Mouse (Mus musculus): ENCODE data around the gene Tek. TPM values are rescaled to one million over a fixed set of nuclear protein-coding genes. Genes with fewer than 3 reads are reported as not detected.
"Not testable (repeated sequence)": the region's sequence is repeated elsewhere in the genome, so short reads cannot be mapped to it uniquely, and the experiment has no call there.

The Tek gene
- total RNA-seq (2014; rRNA removed; ENCODE audit: low replicate concordance) (36.4 and 40.0 TPM in 2 replicates), polyA plus RNA-seq (2015; fragmentation: Nextera tagmentation; extraction: Ambion mirVana) (27.1 and 27.7 TPM in 2 replicates)

- H3K4me3 ChIP-seq (ENCODE audit: low read depth, low read length) = peak within 1 kb of the TSS; percentile 52
- no peaks in the 10 kb centered on the region for H3K36me3 ChIP-seq (replicated peaks; ENCODE audit: control insufficient read depth, insufficient read depth, low read length)
- no peaks in the 10 kb centered on the region for H3K27me3 ChIP-seq (ENCODE audit: control insufficient read depth, insufficient read depth, low read length)
- peak within 1 kb of the TSS; percentile 83 for H3K27ac ChIP-seq (ENCODE audit: low read depth)
- peak within 1 kb of the TSS; percentile 56 for H3K9ac ChIP-seq (replicated peaks; ENCODE audit: low read depth, low read length)
- DNase-seq (ENCODE audit: low spot score) (no peak), ATAC-seq (ENCODE audit: insufficient read depth, low read depth) (peak; percentile 71)
- TF ChIP-seq EP300 (IDR thresholded peaks at IDR 0.05; ENCODE audit: low read depth) = no peak
- no peak for TF ChIP-seq CTCF (IDR thresholded peaks at IDR 0.05; ENCODE audit: low read depth)
- peaks cover 8% of the 10 kb centered on the region; the same call in 1 of the 2 replicates for H3K4me1 ChIP-seq (ENCODE audit: control insufficient read depth, insufficient read depth)
- 28% methylated on average over 16 of the region's 16 CpGs for WGBS
- H3K4me2 ChIP-seq (ENCODE audit: low read depth, low read length) = peak within 1 kb of the TSS; percentile 57
- H3K9me3 ChIP-seq (replicated peaks; ENCODE audit: control insufficient read depth, low read length) = no peaks in the 10 kb centered on the region
These were observed at the start of gene Tek for GRCm38 (mm10) chr4:94738838-94739731. Tek (plus strand) TSS chr4:94739289.

GRCm38 (mm10) chr4:94689804-94690203 is 49.3 kb upstream of the Tek start:
- WGBS = 82% methylated on average over 1 of the region's 2 CpGs
- not testable (repeated sequence) for H3K27ac ChIP-seq (ENCODE audit: low read depth); H3K9ac ChIP-seq (replicated peaks; ENCODE audit: low read depth, low read length); H3K9me3 ChIP-seq (replicated peaks; ENCODE audit: control insufficient read depth, low read length); H3K4me2 ChIP-seq (ENCODE audit: low read depth, low read length); H3K4me1 ChIP-seq (ENCODE audit: control insufficient read depth, insufficient read depth); ATAC-seq (ENCODE audit: insufficient read depth, low read depth); H3K4me3 ChIP-seq (ENCODE audit: low read depth, low read length); DNase-seq (ENCODE audit: low spot score); H3K36me3 ChIP-seq (replicated peaks; ENCODE audit: control insufficient read depth, insufficient read depth, low read length); H3K27me3 ChIP-seq (ENCODE audit: control insufficient read depth, insufficient read depth, low read length)

- H3K4me1 ChIP-seq (ENCODE audit: control insufficient read depth, insufficient read depth) = no peaks in the 10 kb centered on the region
- H3K9me3 ChIP-seq (replicated peaks; ENCODE audit: control insufficient read depth, low read length) = no peaks in the 10 kb centered on the region
- no peak overlapping the region for H3K27ac ChIP-seq (ENCODE audit: low read depth)
- TF ChIP-seq EP300 (IDR thresholded peaks at IDR 0.05; ENCODE audit: low read depth) = 0 out of 2 replicates have a peak, but pooled peaks have one; percentile 27
- no peak for TF ChIP-seq CTCF (IDR thresholded peaks at IDR 0.05; ENCODE audit: low read depth)
- no peak overlapping the region for H3K4me3 ChIP-seq (ENCODE audit: low read depth, low read length)
- ATAC-seq (ENCODE audit: insufficient read depth, low read depth) (no peak), DNase-seq (ENCODE audit: low spot score) (no peak)
- H3K36me3 ChIP-seq (replicated peaks; ENCODE audit: control insufficient read depth, insufficient read depth, low read length) = peaks cover 9% of the 10 kb centered on the region; the same call in 1 of the 2 replicates
- H3K9ac ChIP-seq (replicated peaks; ENCODE audit: low read depth, low read length) = no peak overlapping the region
- H3K27me3 ChIP-seq (ENCODE audit: control insufficient read depth, insufficient read depth, low read length) = no peaks in the 10 kb centered on the region
- whole genome bisulfite sequencing = 52% methylated on average over 4 of the region's 4 CpGs
- no peak overlapping the region for H3K4me2 ChIP-seq (ENCODE audit: low read depth, low read length)
These were observed 48.0 kb upstream of the Tek start for GRCm38 (mm10) chr4:94691078-94691477.

- no peak for ATAC-seq (ENCODE audit: insufficient read depth, low read depth)
- no peak overlapping the region for H3K4me2 ChIP-seq (ENCODE audit: low read depth, low read length)
These were observed 46.9 kb upstream of the Tek start for GRCm38 (mm10) chr4:94692175-94692574.

GRCm38 (mm10) chr4:94696368-94696767 is 42.7 kb upstream of the Tek start:
- no peak overlapping the region for H3K4me3 ChIP-seq (ENCODE audit: low read depth, low read length)
- WGBS = 41% methylated on average over 3 of the region's 3 CpGs
- no peaks in the 10 kb centered on the region for H3K9me3 ChIP-seq (replicated peaks; ENCODE audit: control insufficient read depth, low read length)
- no peaks in the 10 kb centered on the region for H3K36me3 ChIP-seq (replicated peaks; ENCODE audit: control insufficient read depth, insufficient read depth, low read length)
- TF ChIP-seq EP300 (IDR thresholded peaks at IDR 0.05; ENCODE audit: low read depth) (no peak), CTCF (IDR thresholded peaks at IDR 0.05; ENCODE audit: low read depth) (no peak)
- H3K9ac ChIP-seq (replicated peaks; ENCODE audit: low read depth, low read length) = no peak overlapping the region
- H3K27ac ChIP-seq (ENCODE audit: low read depth) = no peak overlapping the region
- H3K27me3 ChIP-seq (ENCODE audit: control insufficient read depth, insufficient read depth, low read length) = no peaks in the 10 kb centered on the region
- DNase-seq (ENCODE audit: low spot score) (no peak), ATAC-seq (ENCODE audit: insufficient read depth, low read depth) (no peak)
- H3K4me2 ChIP-seq (ENCODE audit: low read depth, low read length) = no peak overlapping the region
- no peaks in the 10 kb centered on the region for H3K4me1 ChIP-seq (ENCODE audit: control insufficient read depth, insufficient read depth)

More at GRCm38 (mm10) chr4:94692175-94692574, 46.9 kb upstream of the Tek start:
- Histone ChIP-seq H3K27me3 (ENCODE audit: control insufficient read depth, insufficient read depth, low read length) (no peaks in the 10 kb centered on the region), H3K27ac (ENCODE audit: low read depth) (no peak overlapping the region), H3K4me1 (ENCODE audit: control insufficient read depth, insufficient read depth) (no peaks in the 10 kb centered on the region), H3K4me3 (ENCODE audit: low read depth, low read length) (no peak overlapping the region), H3K36me3 (replicated peaks; ENCODE audit: control insufficient read depth, insufficient read depth, low read length) (peaks cover 9% of the 10 kb centered on the region; the same call in 1 of the 2 replicates), H3K9ac (replicated peaks; ENCODE audit: low read depth, low read length) (no peak overlapping the region), H3K9me3 (replicated peaks; ENCODE audit: control insufficient read depth, low read length) (no peaks in the 10 kb centered on the region)
- DNase-seq (ENCODE audit: low spot score) = no peak
- TF ChIP-seq CTCF (IDR thresholded peaks at IDR 0.05; ENCODE audit: low read depth) (no peak), EP300 (IDR thresholded peaks at IDR 0.05; ENCODE audit: low read depth) (no peak)
- 66% methylated on average over 2 of the region's 2 CpGs for WGBS

Data from heart, postnatal 0 days (tissue).